Mouse (Mus musculus) induced T-regulatory cell, adult 2 months (primary cell): ENCODE data around the gene Atg4c.
A peak's percentile ranks its signal among the peaks of the same experiment; 100 is the strongest.

Experiments used
- DNase-seq: peaks from one replicate; pipeline ENCODE4 v3.0.0-alpha.2; 2012; ENCODE audit warnings: low read depth

The Atg4c gene

DNA sequence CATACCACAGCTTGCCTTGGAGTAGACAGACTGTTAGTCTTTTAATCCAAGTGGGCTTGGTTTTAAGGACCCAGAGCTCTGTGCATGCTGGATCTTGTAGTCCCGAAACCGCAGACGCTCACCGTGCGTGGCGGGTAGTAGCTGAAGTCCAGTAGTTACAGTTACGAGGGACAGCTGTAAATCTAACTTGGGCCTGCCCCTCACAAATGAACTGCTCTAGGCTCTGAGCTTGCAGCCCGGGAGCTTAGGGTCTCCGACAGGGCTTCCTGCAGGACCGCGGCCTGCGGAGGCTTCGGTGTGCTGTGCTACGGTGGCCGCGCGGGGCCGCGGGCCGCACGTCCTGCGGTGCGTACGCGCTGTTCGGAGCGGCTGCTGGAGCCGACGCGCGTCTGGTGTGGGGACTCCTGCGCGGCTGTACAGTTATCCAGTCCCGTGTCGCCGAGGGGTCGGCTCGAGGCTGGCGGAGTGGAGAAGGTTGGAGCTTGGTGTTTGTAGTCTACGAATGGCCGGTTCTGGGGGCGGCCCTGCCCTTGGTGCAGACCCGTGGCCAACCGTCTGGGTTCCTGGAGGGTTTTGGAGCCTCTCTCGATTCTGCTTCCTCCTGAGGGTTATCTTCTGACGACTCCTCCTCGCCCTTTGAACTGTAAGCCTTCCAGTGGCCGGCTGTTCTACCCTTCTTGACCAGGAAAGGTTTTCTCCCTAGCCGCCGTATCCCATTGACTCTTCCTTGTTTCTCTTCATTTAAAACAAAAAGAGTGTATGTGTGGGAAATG, at the start of gene Atg4c:
TSS of gene Atg4c (plus strand) at position 125 of the 773 bp plus-strand sequence.
- peak; percentile 53 for DNase-seq

GRCm38 (mm10) chr4:99151434-99151833, 42.3 kb upstream of the Atg4c start:
- DNase-seq: no peak

DNA sequence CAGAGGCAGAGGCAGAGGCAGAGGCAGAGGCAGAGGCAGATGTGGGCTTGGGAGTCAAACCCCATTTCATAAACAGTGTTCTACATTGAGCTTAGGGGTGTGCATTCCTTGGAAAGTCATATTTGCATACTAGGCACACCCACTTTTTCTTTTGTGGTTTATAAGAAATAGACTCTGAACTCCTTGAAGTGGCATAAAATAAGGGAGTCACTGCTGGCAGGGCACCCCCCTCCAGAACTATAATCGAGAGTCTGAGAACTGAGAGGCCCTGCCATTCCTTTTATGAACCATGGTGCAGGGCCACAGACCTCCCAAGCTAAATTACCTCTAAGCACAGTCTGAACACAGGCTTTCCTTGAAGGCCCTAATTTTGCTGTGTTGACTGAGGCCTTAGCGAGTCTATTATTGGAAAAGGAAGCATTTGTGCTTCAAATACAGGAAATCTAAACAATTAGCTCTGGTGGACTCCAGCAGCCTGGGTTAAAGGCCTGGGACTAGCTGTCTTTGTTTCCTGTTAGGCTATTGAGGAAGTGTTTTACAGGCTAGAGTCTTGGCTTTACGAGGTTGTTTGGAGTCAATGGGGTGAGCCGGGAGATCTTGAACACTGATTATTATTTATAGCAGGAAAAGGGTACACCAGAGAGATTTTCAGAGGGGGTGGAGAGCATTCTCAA, 41.7 kb upstream of the Atg4c start:
- DNase-seq: no peak

- no peak for DNase-seq
Observed at GRCm38 (mm10) chr4:99156641-99157307, 37.0 kb upstream of the Atg4c start.

DNA sequence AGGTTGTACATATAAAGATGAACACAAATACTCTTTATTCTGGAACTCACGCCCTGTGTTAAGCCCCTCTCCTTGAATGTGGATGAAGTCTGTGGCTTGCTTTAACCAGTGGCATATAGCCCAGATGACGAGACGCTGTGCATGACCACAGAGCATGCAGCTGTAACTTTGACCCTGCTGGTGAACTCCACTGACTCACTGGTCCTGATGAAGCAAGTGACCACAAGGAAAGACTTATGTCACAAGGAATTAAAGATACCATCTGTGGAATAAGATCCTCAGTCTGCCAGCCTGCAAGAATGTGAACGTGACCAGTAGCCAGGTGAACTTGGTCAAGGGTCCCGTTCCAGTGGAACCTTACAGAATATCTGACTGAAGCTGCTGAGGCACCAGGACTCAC, 35.2 kb upstream of the Atg4c start:
- DNase-seq: no peak

DNA sequence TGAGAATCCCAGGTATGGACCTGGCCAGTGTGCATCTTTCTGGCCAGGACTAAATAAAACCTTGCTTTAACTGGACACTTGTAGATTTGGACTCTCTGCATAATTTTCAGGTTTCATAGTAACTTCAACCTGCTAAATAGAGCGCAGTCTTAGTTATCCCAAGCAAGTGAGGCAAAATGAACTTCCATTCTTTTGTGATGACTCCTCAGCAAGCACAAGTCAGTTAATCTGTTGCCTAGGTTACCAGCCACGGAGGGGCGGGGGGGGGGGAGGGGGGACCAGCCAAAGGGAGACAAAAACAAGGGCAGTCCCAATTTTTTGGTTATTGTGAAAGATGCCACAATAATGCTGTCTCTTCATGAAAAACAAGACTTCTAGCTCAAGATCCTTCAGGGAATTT, 33.3 kb upstream of the Atg4c start:
- DNase-seq: no peak

DNA sequence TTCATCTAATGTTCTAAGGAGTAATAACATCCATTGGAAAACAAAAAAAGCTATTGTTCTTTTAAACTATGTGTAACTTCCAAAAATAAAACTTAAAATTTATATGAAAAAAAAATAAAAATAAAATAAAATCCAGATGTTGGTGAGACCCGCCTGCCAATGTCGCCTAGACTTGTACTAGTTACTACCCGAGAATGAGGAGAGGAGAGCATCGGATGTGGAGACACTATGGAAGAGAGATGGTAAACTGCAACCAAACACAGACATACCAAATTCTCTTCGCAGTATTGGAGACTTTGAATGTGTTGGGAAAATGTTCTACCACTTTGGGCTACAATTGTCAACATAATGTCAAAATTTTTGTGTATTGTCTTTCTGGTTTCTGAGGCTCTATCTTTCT, 32.8 kb upstream of the Atg4c start:
- no peak for DNase-seq

DNA sequence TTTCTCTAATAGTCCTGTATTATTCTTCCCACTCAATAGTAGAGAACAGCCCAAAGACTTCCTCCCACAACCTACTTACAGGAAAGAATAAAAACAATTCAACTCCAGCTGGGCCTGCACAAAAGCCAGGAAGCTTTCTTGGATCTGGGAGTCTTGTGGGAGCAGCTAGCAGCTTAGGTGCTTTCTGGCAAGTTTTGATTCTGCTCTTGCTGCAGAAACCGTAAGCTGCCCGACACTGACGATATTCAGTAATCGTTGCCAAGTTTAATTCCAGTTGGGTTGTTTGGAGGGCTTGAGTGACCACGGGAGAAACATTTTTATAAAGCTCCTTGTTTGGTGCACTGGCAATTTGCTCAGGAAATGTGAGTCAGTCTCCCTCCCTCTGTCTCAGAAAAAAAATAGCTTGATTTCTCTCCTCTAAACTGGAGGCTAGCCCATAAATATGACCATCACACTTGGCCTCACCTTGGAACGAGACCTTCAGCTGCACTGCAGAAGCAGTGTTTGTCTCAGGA, 32.2 kb upstream of the Atg4c start:
- no peak for DNase-seq

GRCm38 (mm10) chr4:99163001-99163400, 30.7 kb upstream of the Atg4c start:
- no peak for DNase-seq

DNA sequence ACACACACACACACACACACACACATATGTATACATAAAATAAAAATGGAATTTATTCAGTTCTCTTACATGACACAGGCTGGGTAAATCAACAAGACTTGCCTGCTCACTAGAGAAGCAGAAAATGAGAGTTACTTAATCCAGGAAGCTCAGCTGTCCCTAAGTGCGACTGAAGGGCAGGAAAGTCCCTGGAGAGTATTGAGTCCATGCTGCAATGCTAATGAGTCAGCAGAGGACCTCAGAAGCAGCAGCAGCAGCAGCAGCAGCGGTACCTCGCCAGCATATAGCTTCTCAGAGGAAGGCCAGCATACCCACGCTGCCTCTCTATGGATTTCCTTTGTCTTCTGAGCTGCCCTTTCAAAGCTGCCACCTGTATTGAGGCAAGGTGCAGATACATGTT, 30.2 kb upstream of the Atg4c start:
- DNase-seq: no peak

DNA sequence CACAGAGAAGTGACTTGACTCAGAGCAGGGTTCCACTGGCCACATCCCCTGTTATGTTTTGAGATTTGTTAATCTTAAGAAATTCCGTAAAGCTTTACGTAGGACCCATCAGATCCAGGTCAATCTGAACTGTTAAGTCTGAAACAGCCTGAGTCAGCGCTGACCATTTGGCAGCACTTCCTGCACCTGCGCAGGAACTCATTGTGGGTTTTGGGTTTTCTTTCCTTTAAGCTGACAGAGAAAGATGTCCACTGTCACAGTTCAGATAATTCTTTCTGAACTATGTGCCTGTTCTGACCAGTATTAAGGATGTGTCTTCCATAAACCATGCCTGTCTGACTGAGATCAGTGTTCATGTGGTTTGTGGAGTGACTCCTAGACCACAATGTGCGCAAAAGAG, 24.9 kb upstream of the Atg4c start:
- no peak for DNase-seq

GRCm38 (mm10) chr4:99174265-99174664, 19.5 kb upstream of the Atg4c start:
- DNase-seq: no peak

DNA sequence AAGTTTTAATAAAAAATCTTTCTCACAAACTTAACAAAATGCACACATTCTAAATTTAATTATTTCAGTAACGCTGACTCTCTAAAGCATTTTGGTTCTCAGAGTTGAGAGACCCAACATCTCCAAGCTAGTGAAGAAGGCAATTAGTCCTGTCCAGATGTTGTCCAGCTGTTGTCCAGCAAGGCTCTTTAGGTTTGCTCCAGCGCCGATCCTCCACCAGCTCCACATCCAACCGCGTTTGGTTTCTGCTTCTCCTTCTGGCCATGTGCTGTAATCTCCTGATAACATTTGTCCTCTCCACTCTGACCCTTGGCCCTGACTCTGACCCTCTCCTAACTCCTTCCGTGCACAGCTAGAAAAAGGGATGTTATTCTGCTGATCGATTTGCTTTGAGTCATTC, 16.9 kb upstream of the Atg4c start:
- no peak for DNase-seq

DNA sequence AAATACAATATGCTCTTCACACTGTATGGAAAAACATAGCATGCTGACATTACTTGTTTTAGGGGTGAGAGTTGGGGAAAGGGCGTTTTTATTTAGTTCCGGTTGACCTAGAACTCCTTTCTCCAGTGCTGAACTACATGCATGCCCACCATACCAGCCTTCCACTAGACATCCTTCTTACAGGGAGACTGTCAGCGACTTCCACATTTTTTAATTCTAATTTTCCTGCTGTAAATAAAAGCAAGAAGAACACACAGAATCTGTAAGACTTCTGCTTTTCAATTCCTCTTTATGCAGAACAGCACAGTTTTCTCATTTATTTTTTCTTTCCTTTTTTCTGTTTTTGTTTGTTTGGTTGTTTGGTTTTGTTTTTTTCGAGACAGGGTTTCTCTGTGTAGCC, 16.5 kb upstream of the Atg4c start:
- no peak for DNase-seq

DNA sequence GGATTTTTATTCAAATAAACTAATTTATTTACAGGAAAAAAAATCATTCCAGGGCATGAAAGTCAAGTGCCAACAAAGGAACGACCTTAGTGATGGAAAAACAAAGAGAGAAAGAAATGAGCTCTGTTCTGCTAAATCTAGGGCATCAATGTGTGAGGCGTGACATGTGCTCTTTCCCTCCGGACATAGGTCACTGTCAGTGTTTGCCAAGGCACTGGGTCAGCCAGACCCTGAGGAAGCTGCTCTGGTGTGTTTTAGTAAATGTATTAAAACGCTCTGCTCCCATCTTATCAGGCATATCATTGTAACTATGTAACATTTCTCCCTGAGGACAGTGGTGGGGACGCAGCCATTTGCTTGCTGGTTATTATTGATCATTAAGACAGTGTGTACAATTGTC, 14.9 kb upstream of the Atg4c start:
- DNase-seq: no peak

- DNase-seq: no peak
Observed at GRCm38 (mm10) chr4:99179446-99180120, 14.2 kb upstream of the Atg4c start.

- no peak for DNase-seq
Observed at GRCm38 (mm10) chr4:99180921-99181320, 12.8 kb upstream of the Atg4c start.

GRCm38 (mm10) chr4:99181739-99182419, 11.9 kb upstream of the Atg4c start:
- DNase-seq: no peak

GRCm38 (mm10) chr4:99182660-99183431, 10.9 kb upstream of the Atg4c start:
- DNase-seq: peak; percentile 51

DNA sequence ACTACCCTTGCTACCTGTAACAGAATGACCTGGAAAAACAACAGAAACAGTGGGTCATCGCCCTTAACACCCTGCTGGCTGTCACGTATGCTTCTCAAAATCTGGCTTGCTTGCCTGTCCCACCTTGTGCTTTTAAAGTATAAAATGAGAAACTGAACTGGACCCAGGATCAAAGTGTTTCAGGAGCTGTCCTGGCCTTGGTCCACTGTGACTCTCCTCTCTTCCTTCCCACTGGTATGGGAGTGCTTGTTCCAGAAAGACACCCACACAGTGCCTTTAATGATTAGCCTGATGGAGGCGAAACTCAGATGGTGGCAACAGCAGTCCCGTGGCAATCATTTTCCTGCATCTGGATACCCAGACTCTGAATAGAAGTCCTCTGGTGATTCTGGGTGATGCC, 9.1 kb upstream of the Atg4c start:
- DNase-seq: no peak

GRCm38 (mm10) chr4:99185305-99185704, 8.4 kb upstream of the Atg4c start:
- DNase-seq: no peak
